23 mouse cellular contexts compared by ENCODE assay signal in genomic region chr19:6028991-6029390, GRCm38 (mm10). TPM values are rescaled to one million over a fixed set of nuclear protein-coding genes. Genes with fewer than 3 reads are reported as not detected.
DNase-seq lines count a peak whose midpoint lies in the region; TF ChIP-seq lines count a peak whose summit lies in the region.
"Had no signal": no experiment of that assay in that cellular context is flagged by ENCODE, and none has a peak within 500 bp of the region (broad histone marks: within the 10 kb centered on the region; RNA-seq: fewer than 3 reads in every experiment).

No protein-coding gene starts in this region.

- H3K36me3 ChIP-seq in E14TG2a.4 (ENCODE audit: insufficient read depth, low read length): no peaks in the 10 kb centered on the region
- no peaks in the 10 kb centered on the region for H3K36me3 ChIP-seq in small intestine, adult 2 months (ENCODE audit: control insufficient read depth, insufficient read depth, low read length)
- H3K36me3 ChIP-seq: forebrain, embryonic 10.5 days; heart, embryonic 10.5 days; heart, embryonic 13.5 days had no signal

- TF ChIP-seq POLR2A in small intestine, adult 2 months (IDR thresholded peaks at IDR 0.05; ENCODE audit: low read depth, low read length): no peak

- intact Hi-C loops in left cerebral cortex, postnatal 14 days (cut with DNase I): no loop called here

- H3K4me1 ChIP-seq in E14TG2a.4 (replicated peaks; ENCODE audit: low read depth, low read length): peaks cover 44% of the 10 kb centered on the region
- H3K4me1 ChIP-seq in small intestine, adult 2 months (ENCODE audit: control insufficient read depth, insufficient read depth, insufficient read length, low read length): peaks cover 21% of the 10 kb centered on the region; the same call in 1 of the 2 replicates
- H3K4me1 ChIP-seq: forebrain, embryonic 10.5 days; forebrain, embryonic 13.5 days; heart, embryonic 10.5 days; heart, embryonic 13.5 days had no signal

- no peaks in the 10 kb centered on the region for H3K9me3 ChIP-seq in E14TG2a.4 (ENCODE audit: low read length)
- H3K9me3 ChIP-seq: forebrain, embryonic 10.5 days; forebrain, embryonic 13.5 days; heart, embryonic 10.5 days; heart, embryonic 13.5 days had no signal

- peak; percentile 45 for DNase-seq in lung, postnatal 36 days
- DNase-seq in lung, adult 18-20 months: no peak
- no peak for DNase-seq in left cerebral cortex, postnatal 14 days (ENCODE audit: low spot score in 2 of 2)
- no peak for DNase-seq in urinary bladder, postnatal 36 days (ENCODE audit: low spot score in 2 of 2)
- DNase-seq: adrenal gland, postnatal 10 days; adrenal gland, postnatal 36 days; B cell, adult 2 months; cerebellum, adult 18-20 months; cerebellum, adult 9-10 months; cerebellum, postnatal 14 days; gastrocnemius, postnatal 10 days; gastrocnemius, postnatal 36 days; heart, adult 2 months; heart, postnatal 14 days; heart, postnatal 4 days had no signal

- peak overlapping the region; percentile 71 for H3K27ac ChIP-seq in small intestine, adult 2 months (ENCODE audit: insufficient read depth, low read depth, low read length)
- H3K27ac ChIP-seq: forebrain, embryonic 10.5 days; forebrain, embryonic 13.5 days; heart, adult 2 months; heart, embryonic 10.5 days; heart, embryonic 13.5 days; hindbrain, embryonic 14.5 days; hindbrain, postnatal 0 days had no signal

- TF ChIP-seq CTCF in E14TG2a.4 (conservative IDR thresholded peaks at IDR 0.05; ENCODE audit: low read length): no peak
- no peak for TF ChIP-seq CTCF in small intestine, adult 2 months (IDR thresholded peaks at IDR 0.05; ENCODE audit: extremely low read depth, insufficient read length, insufficient replicate concordance, low read depth, low read length)

- peak overlapping the region; percentile 21; the same call in 1 of the 2 replicates for H3K4me3 ChIP-seq in E14TG2a.4 (replicated peaks; ENCODE audit: low read length)
- H3K4me3 ChIP-seq in small intestine, adult 2 months (ENCODE audit: low read depth, low read length): no peak overlapping the region
- H3K4me3 ChIP-seq: forebrain, embryonic 10.5 days; forebrain, embryonic 13.5 days; heart, adult 2 months; heart, embryonic 10.5 days; heart, embryonic 13.5 days had no signal

- peaks cover 3% of the 10 kb centered on the region; the same call in 1 of the 2 replicates for H3K27me3 ChIP-seq in E14TG2a.4 (ENCODE audit: insufficient read depth, low read length)
- H3K27me3 ChIP-seq in small intestine, adult 2 months (ENCODE audit: control insufficient read depth, insufficient read depth, low read length): no peaks in the 10 kb centered on the region
- H3K27me3 ChIP-seq: forebrain, embryonic 13.5 days had no signal

- 13% methylated on average over 6 of the region's 6 CpGs for WGBS in small intestine, adult 2 months

RNA-seq across cellular contexts. Expression of gene Capn1, which starts 13.3 kb away (rescaled TPM):
- polyA plus RNA-seq in small intestine, adult 2 months (2012; rRNA removed): 30.9 and 129 TPM in 2 replicates
- total RNA-seq in left cerebral cortex, postnatal 14 days (2021): 10 to 100 TPM; 14.5 to 17.4 TPM

RNA-seq across cellular contexts. Expression of gene Syvn1, which starts 17.4 kb away (rescaled TPM):
- 70.9 and 103 TPM in 2 replicates for polyA plus RNA-seq in small intestine, adult 2 months (2012; rRNA removed)
- 10 to 100 TPM; 41.2 to 44.4 TPM for total RNA-seq in left cerebral cortex, postnatal 14 days (2021)

RNA-seq across cellular contexts. Expression of gene Mrpl49, which starts 28.6 kb away (rescaled TPM):
- 7.6 and 14.8 TPM in 2 replicates for polyA plus RNA-seq in small intestine, adult 2 months (2012; rRNA removed)
- total RNA-seq in left cerebral cortex, postnatal 14 days (2021): 10 to 100 TPM; 49.8 to 54.3 TPM

RNA-seq across cellular contexts. Expression of gene Fau, which starts 28.7 kb away (rescaled TPM):
- 1,660 and 2,469 TPM in 2 replicates for polyA plus RNA-seq in small intestine, adult 2 months (2012; rRNA removed)
- total RNA-seq in left cerebral cortex, postnatal 14 days (2021): 100 to 1,000 TPM; 597 to 658 TPM

RNA-seq across cellular contexts. Expression of gene Znhit2, which starts 32.0 kb away (rescaled TPM):
- 56.8 and 78.1 TPM in 2 replicates for polyA plus RNA-seq in small intestine, adult 2 months (2012; rRNA removed)
- 10 to 100 TPM; 39.4 to 41.7 TPM for total RNA-seq in left cerebral cortex, postnatal 14 days (2021)
